In genomic region chr2:68470891-68471758, GRCm38 (mm10) we compare ENCODE assay signal across 8 mouse cellular contexts. TPM values are rescaled to one million over a fixed set of nuclear protein-coding genes. Genes with fewer than 3 reads are reported as not detected.
DNase-seq lines count a peak whose midpoint lies in the region; ATAC-seq and TF ChIP-seq lines count a peak whose summit lies in the region.

No protein-coding gene starts in this region.

- peak; percentile 8; the same call in 1 of the 2 replicates for TF ChIP-seq CTCF in small intestine, adult 2 months (IDR thresholded peaks at IDR 0.05; ENCODE audit: extremely low read depth, insufficient read length, insufficient replicate concordance, low read depth, low read length)

- peak; percentile 61 for DNase-seq in 3T3-L1 (ENCODE audit: low read depth, low spot score)
- peak; percentile 71 for DNase-seq in adrenal gland, postnatal 25 days
- DNase-seq in embryonic facial prominence, embryonic 14.5 days (ENCODE audit: low spot score) = peak; percentile 72
- DNase-seq in heart, embryonic 10.5 days (ENCODE audit: low spot score) = peak; percentile 84
- DNase-seq in kidney, adult 8-10 months = peak; percentile 42 to 54

- no peaks in the 10 kb centered on the region for H3K9me3 ChIP-seq in embryonic facial prominence, embryonic 14.5 days (ENCODE audit: control insufficient read depth, low read length)
- H3K9me3 ChIP-seq in heart, embryonic 10.5 days = no peaks in the 10 kb centered on the region
- no peaks in the 10 kb centered on the region for H3K9me3 ChIP-seq in limb, embryonic 13.5 days
- H3K9me3 ChIP-seq in midbrain, embryonic 13.5 days = no peaks in the 10 kb centered on the region

- WGBS in embryonic facial prominence, embryonic 14.5 days = 0% methylated on average over 46 of the region's 87 CpGs
- WGBS in heart, embryonic 10.5 days = under 1% methylated on average over 87 of the region's 87 CpGs
- under 1% methylated on average over 76 of the region's 87 CpGs for WGBS in limb, embryonic 13.5 days
- WGBS in midbrain, embryonic 13.5 days = under 1% methylated on average over 81 of the region's 87 CpGs
- under 1% methylated on average over 87 of the region's 87 CpGs for WGBS in small intestine, adult 2 months

- peaks cover 4% of the 10 kb centered on the region; the same call in 1 of the 2 replicates for H3K4me1 ChIP-seq in embryonic facial prominence, embryonic 14.5 days (ENCODE audit: control insufficient read depth, insufficient read depth, low read length)
- H3K4me1 ChIP-seq in heart, embryonic 10.5 days = peaks cover 48% of the 10 kb centered on the region
- H3K4me1 ChIP-seq in limb, embryonic 13.5 days = peaks cover 13% of the 10 kb centered on the region; the same call in 1 of the 2 replicates
- peaks cover 34% of the 10 kb centered on the region for H3K4me1 ChIP-seq in midbrain, embryonic 13.5 days (replicated peaks)
- peaks cover 3% of the 10 kb centered on the region; the same call in 1 of the 2 replicates for H3K4me1 ChIP-seq in small intestine, adult 2 months (ENCODE audit: control insufficient read depth, insufficient read depth, insufficient read length, low read length)

- TF ChIP-seq POLR2A in small intestine, adult 2 months (IDR thresholded peaks at IDR 0.05; ENCODE audit: low read depth, low read length) = no peak

- H3K36me3 ChIP-seq in embryonic facial prominence, embryonic 14.5 days (ENCODE audit: control insufficient read depth, insufficient read depth, low read length) = no peaks in the 10 kb centered on the region
- H3K36me3 ChIP-seq in heart, embryonic 10.5 days = no peaks in the 10 kb centered on the region
- H3K36me3 ChIP-seq in limb, embryonic 13.5 days = 0 out of 2 replicates have a peak, but pooled peaks cover 3% of the 10 kb centered on the region
- H3K36me3 ChIP-seq in midbrain, embryonic 13.5 days = no peaks in the 10 kb centered on the region
- H3K36me3 ChIP-seq in small intestine, adult 2 months (ENCODE audit: control insufficient read depth, insufficient read depth, low read length) = no peaks in the 10 kb centered on the region

- peak overlapping the region; percentile 90 for H3K4me3 ChIP-seq in embryonic facial prominence, embryonic 14.5 days (ENCODE audit: low read depth, low read length)
- peak overlapping the region; percentile 94 for H3K4me3 ChIP-seq in heart, embryonic 10.5 days
- peak overlapping the region; percentile 91 for H3K4me3 ChIP-seq in limb, embryonic 13.5 days
- peak overlapping the region; percentile 89 for H3K4me3 ChIP-seq in midbrain, embryonic 13.5 days (replicated peaks)
- H3K4me3 ChIP-seq in small intestine, adult 2 months (ENCODE audit: low read depth, low read length) = peak overlapping the region; percentile 83

- H3K27ac ChIP-seq in embryonic facial prominence, embryonic 14.5 days (replicated peaks; ENCODE audit: low read depth, low read length) = peak overlapping the region; percentile 82
- H3K27ac ChIP-seq in heart, embryonic 10.5 days = peak overlapping the region; percentile 98
- H3K27ac ChIP-seq in limb, embryonic 13.5 days = peak overlapping the region; percentile 87
- peak overlapping the region; percentile 92 for H3K27ac ChIP-seq in midbrain, embryonic 13.5 days
- no peak overlapping the region for H3K27ac ChIP-seq in small intestine, adult 2 months (ENCODE audit: insufficient read depth, low read depth, low read length)

- peak overlapping the region; percentile 86 for H3K9ac ChIP-seq in embryonic facial prominence, embryonic 14.5 days (ENCODE audit: low read depth, low read length)
- H3K9ac ChIP-seq in limb, embryonic 13.5 days = peak overlapping the region; percentile 88
- H3K9ac ChIP-seq in midbrain, embryonic 13.5 days (replicated peaks) = peak overlapping the region; percentile 91

- H3K27me3 ChIP-seq in embryonic facial prominence, embryonic 14.5 days (replicated peaks; ENCODE audit: control insufficient read depth, insufficient read depth, low read length) = no peaks in the 10 kb centered on the region
- 0 out of 2 replicates have a peak, but pooled peaks cover 5% of the 10 kb centered on the region for H3K27me3 ChIP-seq in heart, embryonic 10.5 days (ENCODE audit: insufficient read depth, poor library complexity, severe bottlenecking)
- peaks cover 3% of the 10 kb centered on the region; the same call in 1 of the 2 replicates for H3K27me3 ChIP-seq in limb, embryonic 13.5 days
- H3K27me3 ChIP-seq in midbrain, embryonic 13.5 days = 0 out of 2 replicates have a peak, but pooled peaks cover 7% of the 10 kb centered on the region
- H3K27me3 ChIP-seq in small intestine, adult 2 months (ENCODE audit: control insufficient read depth, insufficient read depth, low read length) = no peaks in the 10 kb centered on the region

- peak; percentile 67 for ATAC-seq in embryonic facial prominence, embryonic 14.5 days (ENCODE audit: low read depth)
- peak; percentile 68 for ATAC-seq in limb, embryonic 13.5 days (ENCODE audit: low FRiP score, low read depth)
- ATAC-seq in midbrain, embryonic 13.5 days = peak; percentile 86

- H3K4me2 ChIP-seq in embryonic facial prominence, embryonic 14.5 days (ENCODE audit: low read depth, low read length) = peak overlapping the region; percentile 95
- peak overlapping the region; percentile 96 for H3K4me2 ChIP-seq in limb, embryonic 13.5 days (replicated peaks)
- H3K4me2 ChIP-seq in midbrain, embryonic 13.5 days (replicated peaks) = peak overlapping the region; percentile 89

RNA-seq across cellular contexts. Expression of gene Stk39, which starts 0.9 kb away (rescaled TPM):
- total RNA-seq in adrenal gland, postnatal 25 days (2021) = 68.8 and 69.7 TPM in 2 replicates
- polyA plus RNA-seq in embryonic facial prominence, embryonic 14.5 days (2014; fragmentation: Nextera tagmentation; extraction: Ambion mirVana) = 26.9 and 28.9 TPM in 2 replicates
- 45.2 and 51.3 TPM in 2 replicates for polyA plus RNA-seq in heart, embryonic 10.5 days (2016; fragmentation: Nextera tagmentation; extraction: Ambion mirVana)
- 13.7 and 14.8 TPM in 2 replicates for polyA plus RNA-seq in limb, embryonic 13.5 days (2015; fragmentation: Nextera tagmentation; extraction: Ambion mirVana)
- polyA plus RNA-seq in midbrain, embryonic 13.5 days (2015; fragmentation: Nextera tagmentation; extraction: Ambion mirVana) = 28.6 and 29.2 TPM in 2 replicates
- 4.6 and 4.8 TPM in 2 replicates for polyA plus RNA-seq in small intestine, adult 2 months (2012; rRNA removed)
